Mouse (Mus musculus): Measurements from ENCODE around the gene Noxo1.
A peak's percentile ranks its signal among the peaks of the same experiment; 100 is the strongest.

Gene Noxo1

GRCm38 (mm10) chr17:24739926-24740325 lies 43.9 kb downstream of the Noxo1 start:
- DNase-seq (ENCODE audit: low spot score) = no peak

DNA sequence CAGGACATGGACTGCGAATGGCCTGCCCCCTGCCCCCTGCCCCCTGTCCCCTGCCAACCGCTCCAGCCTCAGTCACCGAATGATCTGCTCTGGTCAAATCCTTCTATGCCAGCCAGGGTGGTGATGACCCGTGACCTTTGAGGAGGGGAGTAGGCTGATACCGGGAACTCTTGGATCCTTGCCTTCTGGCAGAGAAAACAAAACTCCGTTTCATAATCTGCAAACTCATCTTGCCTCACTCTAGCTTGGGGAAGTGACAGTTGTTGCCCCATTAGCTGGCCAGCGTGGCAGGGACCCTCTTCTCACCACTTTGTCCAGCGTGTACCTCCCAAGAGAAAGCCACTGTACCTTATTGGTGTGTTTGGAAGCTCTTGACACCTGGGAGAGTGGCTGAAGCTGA lies 46.3 kb downstream of the Noxo1 start:
- DNase-seq (ENCODE audit: low spot score) = peak; percentile 53

GRCm38 (mm10) chr17:24743896-24744295 lies 47.9 kb downstream of the Noxo1 start:
- no peak for DNase-seq (ENCODE audit: low spot score)

DNA sequence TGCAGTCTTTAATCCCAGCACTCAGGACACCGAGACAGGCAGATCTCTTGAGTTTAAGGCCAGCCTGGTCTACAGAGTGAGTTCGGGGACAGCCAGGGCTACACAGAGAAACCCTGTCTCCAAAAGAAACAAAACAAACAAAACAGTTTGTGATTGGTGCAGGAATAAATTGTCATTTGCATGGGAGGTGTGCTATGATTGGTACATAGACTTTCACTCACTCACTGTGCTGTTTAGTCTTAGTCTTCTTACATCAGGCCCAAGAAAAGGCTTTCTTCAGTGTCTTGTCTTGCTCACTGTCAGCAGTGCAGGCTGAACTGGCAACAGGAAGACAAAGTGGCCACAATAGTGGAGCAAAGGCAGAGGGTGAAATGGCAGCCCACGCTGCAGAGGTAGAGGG lies 48.3 kb downstream of the Noxo1 start:
- DNase-seq (ENCODE audit: low spot score) = no peak

DNA sequence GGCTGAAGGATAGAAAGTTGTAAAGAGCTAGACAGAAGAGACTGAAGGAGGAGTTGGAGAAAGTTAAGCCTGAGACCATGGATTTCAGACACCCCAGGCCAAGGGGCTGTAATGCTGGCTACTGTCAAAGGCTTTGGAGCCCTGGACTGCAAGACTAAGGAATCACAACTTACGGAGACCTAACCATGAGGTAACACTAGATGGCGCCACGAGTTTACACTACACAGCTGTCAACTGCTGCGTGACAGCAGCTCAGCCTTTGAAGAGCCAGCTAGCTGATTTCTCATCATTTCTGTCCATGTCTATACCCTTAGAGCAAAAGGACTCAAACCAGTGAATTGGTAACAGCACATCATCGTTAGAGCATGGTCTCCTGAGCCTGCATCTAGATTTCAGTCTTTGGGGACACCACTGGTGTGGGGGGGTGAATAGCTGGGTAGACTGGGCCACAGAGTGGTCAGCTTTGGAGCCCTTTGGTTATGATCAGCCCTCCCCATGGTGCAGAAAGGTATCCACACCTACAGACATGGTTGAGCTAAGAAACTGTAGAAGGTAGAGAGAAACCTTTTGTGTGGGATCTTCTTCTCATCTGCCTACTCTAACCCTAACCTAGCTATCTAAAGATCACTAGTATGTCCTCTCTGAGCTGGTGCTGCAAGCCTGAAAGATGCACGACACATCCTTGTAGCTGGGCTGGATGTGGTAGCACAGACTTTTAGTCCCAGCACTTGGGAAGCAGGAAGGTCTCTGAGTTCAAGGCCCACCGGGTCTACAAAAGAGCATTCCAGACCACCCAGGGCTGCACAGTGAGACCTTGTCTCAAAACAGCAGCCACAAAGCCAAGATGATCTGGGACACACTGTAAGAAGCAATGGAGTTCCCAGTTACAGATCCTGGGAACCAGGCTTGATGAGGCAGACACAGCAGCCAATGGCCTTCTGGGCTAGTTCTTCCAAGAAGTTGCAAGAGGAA lies 49.8 kb downstream of the Noxo1 start:
- DNase-seq (ENCODE audit: low spot score) = peak; percentile 91

- DNase-seq (ENCODE audit: low spot score) = no peak
These were observed 51.0 kb downstream of the Noxo1 start for GRCm38 (mm10) chr17:24746986-24747385.

Data from layer of hippocampus, adult 11-12 months (tissue).